Mouse (Mus musculus): ENCODE measurements around the gene Sdc4.

Gene Sdc4

DNA sequence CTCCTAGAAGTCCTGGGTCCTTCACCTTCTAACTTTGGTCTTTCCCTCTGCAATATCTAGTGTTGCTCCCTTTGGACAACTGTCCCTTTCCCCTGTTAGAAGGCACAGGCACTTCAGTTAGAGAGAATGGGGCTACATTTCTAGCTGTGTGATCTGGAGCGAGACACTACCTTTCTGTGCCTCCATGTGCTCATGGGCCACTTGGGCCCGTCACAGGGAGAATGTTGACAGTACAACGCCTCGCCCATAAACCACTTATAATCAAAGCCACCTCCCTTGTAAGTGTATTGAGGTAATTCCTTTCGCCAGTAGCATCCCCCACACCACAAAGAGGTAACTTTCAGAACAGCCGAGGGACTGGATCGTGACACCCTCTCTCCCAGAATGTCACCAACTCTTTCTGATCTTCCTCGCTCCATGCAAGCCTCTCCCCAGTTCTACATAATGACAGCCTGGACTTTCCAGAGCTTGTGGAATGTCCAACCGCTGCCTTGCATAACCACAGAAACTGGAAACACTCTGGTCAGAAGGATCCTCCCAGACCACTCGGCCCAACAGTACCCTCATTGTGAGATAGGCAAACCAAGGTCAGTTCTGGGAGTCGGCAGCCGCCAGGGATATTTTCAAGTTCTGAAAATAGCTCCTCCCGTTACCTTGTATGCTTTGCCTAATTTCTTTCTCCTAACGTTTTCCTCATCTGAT, 5.8 kb upstream of the Sdc4 start:
- no peak for DNase-seq (ENCODE audit: low spot score in 2 of 2)

DNA sequence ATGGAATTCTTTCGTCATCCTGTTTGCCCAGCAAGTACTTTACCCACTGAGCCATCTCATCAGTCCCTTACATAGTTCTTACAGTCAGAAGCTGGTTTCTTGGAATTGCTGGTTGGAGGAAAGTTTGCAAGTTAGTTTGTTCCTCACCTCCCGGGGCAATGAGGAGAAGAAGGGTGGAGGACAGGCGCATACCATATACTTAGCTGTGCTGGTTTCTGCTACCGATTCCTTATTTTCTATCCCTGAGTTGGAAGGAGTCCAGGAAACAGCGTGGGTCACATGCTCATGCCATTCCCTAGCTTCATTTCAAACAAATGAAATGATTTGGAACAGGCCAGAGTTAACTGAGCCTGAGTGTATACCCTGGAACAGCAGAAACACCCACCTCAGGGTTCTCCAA, 5.2 kb upstream of the Sdc4 start:
- DNase-seq (ENCODE audit: low spot score in 2 of 2), result no peak

DNA sequence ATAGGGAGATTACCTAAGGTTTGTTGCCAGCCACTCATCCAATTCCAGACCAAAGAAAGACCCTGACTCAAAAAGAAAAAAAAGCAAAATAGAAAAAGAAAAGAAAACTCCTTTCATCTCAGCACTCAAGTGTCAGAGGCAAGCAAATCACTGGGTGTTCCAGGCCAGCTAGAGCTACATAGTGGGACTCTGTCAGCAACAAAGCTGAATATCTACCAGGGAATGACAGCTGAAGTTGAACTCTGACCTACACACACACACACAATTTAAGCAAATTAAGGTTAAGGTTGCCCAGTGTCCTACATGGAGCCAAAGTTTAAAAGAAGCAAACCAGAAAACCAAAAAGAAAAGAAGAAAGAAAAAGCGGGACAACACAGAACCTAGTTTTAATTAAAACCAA, 4.5 kb upstream of the Sdc4 start:
- no peak for DNase-seq (ENCODE audit: low spot score in 2 of 2)

DNA sequence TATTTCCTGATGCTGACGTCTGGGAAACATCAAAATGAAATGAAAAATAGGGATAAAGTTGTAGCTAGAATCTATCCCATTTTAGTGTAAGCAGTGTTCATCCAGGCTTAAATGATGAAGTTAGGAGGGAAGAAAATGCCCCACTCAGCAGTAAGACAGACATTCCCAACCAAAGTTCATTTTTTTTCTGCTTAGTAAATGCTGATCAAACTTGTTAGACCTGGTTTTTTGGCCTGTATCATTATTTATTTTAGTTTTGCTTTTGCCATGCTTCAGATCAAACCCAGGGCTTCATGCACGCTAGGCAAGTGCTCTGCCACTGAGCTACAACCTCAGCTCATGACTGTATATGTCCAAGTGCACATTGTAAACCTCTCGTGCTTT, 2.4 kb upstream of the Sdc4 start:
- DNase-seq (ENCODE audit: low spot score in 2 of 2), result no peak

DNA sequence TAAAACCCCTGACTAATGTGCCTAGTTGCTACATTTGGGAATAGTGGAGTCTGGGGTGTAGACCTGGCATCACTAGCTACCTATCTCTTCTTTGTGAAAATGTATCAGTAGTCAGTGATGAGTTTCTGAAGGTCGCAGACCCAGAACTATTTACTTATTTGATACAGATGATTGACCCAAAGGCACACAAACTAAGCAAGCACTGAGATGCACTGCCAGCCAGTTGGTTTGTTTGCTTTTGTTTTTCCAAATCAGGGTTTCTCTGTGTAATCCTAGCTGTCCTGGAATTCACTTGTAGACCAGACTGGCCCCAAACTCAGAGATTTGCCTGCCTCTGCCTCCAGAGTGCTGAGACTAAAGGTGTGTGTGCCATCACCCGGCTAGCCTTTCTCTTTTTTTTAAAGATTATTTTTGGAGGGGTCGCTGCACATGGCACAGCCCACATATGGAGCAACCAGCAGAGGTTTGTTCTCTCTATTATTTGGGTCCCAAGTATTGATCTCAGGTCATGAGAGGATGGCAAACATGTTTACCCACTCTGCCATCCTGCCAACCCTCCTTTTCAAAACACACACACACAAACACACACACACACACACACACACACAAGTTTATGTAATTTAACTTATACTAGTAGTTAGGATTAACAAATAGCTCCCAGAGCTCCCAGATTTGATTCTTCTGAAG, 1.9 kb upstream of the Sdc4 start:
- DNase-seq (ENCODE audit: low spot score in 2 of 2), result no peak

DNA sequence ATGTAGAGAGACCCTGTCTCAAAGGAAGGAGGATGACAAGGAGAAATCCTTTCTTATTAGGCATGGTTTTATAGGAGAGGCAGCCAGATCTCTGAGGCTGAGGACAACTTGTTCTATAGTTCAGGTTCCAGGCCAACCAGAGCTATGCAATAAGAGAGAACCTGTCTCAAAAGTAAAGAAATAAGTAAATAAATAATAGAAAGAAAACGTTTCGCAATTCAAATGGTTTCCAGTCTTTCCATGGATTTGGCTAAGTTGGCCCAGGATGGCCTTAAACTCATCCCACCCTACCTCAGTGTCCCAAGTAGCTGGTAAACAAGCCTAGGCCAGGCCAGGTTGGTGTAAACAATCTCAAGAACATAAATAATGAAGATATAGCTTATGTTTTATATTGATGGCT, 1.0 kb upstream of the Sdc4 start:
- DNase-seq (ENCODE audit: low spot score in 2 of 2), result no peak

DNA sequence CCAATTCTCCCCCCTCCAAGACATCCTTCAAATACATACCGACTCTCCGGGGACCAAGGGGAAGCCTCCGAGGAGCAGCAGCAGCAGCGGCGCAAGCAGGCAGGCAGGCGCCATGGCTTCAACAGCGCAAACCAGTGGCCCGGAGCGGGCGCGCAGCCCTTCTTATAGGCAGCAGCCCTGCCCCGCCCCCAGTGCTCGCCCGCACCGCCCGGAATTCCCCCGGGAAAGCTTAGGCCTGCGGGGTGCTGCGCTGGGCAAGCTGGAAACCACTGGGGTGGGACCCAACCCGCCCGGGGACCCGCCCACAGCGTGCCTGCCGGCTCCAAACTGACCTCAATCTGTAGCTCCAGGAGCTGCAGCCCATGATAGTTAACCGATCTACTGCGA, 643 bp downstream of the Sdc4 start:
- peak; percentile 78 for DNase-seq (ENCODE audit: low spot score in 2 of 2)

DNA sequence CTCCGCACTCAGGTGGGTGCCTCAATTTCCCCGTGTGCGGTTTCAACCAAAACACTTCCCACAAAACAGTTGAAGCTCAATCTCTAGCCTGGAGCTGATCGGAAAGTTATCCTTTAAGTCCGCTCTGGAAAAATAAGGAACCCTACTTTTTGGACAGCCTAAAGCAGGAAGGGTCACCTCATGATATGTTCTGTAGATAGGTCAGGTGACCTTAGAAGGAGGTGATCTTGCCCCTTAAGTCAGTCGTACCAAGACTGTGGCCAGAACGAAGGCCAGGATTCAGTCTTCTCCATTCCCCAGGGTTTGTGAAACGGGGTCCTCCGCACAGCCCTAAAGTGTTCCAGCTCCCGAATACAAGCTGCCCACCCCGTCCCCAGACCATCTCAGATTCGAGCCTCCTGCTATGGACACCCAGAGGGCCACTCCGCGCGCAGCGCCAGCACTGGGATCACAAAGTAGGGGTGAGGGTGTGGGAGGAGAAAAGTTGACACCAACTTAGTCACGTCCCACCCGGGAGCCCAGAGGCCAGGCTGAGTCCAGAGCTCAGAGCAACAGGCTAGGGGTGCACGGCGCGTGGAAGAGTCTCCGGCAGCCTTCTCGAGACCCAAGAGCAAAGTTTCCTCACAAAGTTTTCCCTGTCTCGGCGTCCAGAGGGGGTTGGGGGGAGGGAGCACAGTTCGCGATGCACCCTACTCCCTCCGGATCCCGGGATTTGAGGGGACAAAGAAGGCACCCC, 1.2 kb downstream of the Sdc4 start:
- DNase-seq (ENCODE audit: low spot score in 2 of 2), result no peak

DNA sequence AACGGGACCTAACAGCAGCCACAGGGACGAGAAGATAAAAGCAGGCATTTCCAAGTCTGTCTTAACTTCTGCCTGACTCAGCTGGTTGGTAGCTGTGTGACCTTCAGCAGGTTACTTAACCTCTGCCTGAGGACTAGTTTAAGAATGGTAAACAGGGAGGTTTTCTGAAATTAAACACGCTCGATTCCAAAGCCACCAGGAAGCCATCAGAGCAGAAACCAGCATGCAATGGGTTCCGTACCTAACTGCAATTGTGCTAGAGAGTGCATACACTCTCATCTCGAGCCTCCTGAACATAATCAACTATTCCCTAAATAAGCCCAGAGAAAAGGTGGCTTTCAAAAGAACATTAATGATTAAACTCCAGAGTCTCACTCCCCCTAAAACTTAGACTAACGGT, 2.0 kb downstream of the Sdc4 start:
- DNase-seq (ENCODE audit: low spot score in 2 of 2), result no peak

DNA sequence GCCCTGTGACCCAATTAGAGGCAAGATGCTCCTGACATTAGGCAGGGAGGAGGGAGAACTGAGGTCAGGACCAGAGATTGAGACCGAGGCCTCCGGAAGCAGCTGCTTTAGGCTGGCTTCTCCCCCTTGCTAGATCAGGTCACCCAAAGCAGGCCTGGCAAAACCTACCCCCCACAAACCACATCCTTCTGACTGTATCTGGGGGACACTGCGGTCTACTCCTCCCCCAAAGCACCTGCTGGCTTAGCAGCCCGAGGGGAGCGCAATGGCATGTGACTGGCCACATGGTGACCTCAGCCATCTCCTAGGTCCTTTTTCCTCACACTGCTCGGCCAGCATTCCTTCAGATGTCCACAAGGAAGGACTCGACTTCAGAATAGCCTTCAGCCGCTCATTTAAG, 2.5 kb downstream of the Sdc4 start:
- no peak for DNase-seq (ENCODE audit: low spot score in 2 of 2)

DNA sequence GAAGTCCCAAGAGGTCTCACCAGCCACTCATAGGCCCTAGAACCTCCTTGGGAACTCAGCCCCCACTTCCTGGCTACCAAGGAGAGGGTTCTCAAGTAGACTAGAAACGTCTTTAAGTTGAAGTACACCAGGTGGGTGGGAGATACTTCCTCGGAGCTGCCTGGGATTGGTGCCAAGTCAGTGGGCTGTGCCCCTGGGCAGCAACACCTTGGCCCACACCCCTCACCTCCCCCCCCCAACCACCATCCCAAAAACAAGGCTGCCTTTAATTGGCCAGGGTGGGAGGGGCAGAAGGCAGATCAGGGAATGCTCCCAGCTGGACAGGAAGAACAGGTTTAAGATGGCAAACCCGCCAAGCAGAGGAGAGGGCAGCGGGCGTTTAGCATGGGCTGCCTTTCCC, 3.4 kb downstream of the Sdc4 start:
- DNase-seq (ENCODE audit: low spot score in 2 of 2), result no peak

DNA sequence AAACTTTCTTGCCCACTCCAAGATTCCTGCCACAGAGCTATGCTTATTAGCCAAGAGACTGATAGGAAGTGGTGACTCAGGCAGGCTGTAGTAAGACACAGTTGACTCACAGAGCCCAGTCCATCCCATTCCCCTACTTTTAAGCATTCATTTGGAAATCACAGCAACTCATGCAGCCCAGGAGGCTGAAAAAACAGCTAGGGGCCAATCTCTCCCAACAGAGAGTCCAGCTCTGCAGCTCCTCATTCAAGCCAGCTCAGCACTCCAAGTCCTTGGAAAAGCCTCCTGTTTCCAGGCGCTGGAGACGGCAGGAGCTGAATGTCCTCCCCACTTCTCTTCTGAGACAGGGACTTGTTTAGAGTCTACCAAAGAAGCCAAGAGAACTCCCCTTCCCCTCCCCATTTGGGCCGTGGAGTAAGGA, 4.7 kb downstream of the Sdc4 start:
- DNase-seq (ENCODE audit: low spot score in 2 of 2), result peak; percentile 60 to 64

DNA sequence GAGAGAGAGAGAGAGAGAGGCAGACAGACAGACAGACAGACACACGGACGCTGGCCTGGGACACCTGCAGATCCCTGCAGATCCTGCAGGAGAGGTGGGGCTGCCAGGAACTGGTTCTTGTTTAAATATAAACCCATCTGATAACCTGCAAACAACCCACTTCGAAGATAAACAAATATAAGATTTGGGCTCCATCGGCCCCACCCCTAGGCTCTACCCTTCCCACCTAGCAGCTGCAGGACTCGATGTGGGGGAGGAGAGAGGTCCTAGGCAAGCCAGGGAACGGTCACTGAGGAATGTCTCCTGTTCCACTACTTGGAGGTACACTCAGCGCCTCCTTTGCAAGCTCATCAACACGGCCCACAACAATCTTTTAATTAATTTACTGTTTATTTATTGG, 5.4 kb downstream of the Sdc4 start:
- DNase-seq (ENCODE audit: low spot score in 2 of 2), result no peak

DNA sequence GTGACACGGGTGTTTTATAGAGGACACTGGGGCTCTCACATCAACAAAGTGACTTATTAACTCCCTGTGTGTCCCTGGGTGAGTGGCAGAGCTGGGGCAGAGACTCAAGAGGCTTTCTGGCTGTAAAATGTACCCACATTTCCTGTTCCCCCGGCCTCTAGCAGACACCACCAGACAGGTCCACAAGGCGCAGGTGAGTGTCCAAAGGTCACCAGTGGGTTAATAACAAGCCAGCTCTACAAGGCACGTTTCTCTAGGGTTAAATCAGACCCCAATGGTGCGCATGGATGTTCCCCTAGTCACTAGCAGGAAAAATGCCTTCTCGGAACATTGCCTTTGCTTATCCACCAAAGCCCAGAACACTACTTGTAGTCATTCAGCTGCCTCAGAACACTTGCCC, 6.0 kb downstream of the Sdc4 start:
- no peak for DNase-seq (ENCODE audit: low spot score in 2 of 2)

DNA sequence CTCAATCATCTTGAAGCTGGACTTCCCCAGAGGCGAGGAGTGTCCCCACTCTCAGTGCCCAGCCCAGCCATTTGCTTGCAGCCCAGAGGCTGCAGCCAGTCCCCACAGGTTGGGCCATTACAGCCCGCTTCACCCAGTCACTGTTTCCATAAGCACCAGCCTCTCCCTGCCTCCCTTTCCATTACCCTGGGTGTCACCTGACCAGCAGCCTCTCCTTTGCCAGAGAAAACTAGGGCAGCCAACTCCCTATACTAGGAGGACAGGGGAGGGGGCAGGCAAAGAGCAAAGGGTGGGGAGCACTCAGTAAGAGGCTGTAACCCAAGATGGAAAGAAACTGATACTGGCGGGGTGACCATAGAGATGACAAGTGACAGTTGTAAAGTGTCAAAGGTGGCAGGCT, 6.7 kb downstream of the Sdc4 start:
- no peak for DNase-seq (ENCODE audit: low spot score in 2 of 2)

DNA sequence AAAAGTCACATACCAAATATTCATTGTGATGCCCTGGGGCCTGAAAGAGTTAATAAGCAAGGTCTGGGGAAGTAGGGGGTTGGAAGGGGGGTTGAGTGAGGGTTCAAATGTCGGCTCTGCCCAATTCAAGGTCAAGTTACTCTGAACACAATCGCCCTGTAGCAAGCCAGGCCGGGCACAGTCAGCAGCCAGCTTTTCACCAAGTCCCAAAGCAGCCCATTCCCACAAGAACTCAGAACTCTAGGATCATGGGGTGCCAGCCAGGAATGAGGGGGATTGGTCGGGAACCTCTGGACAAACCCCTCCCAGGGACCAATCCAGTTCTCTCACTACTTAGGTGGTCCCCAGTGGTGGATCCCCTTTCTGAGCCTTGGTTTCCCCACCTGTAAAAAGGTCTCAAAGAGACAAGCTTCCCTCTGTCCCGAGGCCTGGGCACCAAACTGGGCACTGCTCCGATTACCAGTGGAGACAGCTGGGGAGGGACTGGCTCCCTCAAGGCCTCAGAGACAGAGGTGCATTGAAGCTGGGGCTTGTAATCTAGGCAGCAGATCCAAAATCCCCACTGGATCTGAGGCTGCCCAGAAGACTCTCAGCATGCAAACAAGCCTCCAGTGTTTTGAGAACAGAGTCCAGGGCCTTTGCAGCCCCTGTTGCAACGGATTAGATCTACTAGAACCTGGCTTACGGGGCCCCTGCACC, 7.3 kb downstream of the Sdc4 start:
- DNase-seq (ENCODE audit: low spot score in 2 of 2), result peak; percentile 53 to 69

DNA sequence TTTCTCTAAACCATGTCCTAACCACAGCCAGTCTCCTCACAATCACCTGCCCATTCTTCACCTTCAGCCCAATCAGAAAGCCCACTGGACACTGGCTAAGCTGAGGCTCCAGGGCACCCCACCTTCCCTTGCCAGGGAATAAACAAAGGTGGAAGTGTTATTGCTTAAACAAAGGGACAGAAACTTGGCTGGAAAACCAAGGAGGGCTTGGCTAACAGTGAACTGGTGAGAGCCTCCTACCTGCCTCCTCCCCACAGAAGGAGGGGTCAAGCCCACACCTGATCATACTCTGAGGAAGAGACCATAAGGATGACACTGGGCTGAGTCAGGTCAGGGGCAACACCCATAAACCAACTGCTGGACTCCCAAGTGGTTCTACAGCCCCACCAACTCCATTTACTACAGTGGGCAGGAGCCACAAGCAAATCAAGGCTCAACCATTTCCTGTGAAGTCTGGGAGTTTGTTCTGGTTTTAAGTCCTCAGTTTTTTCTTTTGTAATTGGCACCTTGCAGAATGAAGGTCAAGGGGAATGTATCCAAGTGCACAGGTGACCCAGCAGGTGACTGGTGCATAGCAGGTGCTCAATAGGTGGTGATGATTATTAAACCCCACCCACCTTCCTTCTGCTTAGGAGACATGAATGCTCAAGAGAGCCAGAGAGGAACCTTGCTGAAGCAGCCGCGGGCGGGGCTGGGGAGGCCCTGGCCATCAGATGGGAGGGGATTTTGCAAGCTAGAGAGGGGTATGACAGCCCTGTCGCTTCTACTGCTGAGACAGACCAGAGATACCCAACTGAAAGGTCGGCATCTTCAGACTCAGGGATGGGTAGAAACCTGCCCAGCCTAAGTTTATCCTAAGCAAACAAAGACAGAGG, 8.2 kb downstream of the Sdc4 start:
- no peak for DNase-seq (ENCODE audit: low spot score in 2 of 2)

DNA sequence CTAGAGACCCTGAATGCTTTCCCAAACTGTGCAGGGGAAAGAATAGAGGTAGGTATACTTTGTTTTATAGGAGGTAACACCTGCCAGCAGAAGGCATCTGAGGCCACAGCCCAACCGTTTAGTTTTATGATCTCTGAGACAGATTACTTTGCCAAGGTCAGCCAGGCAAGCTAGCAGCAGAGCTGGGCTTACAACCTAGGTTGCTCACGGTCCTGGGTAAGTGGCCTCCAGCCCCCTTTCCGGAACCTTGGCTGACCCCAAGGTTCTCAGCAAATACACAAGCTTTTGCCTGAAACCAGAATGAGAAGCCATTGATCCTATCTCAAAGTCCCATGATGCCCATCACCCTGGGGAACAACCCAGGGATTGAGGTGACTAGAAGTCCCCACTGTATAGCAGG, 9.0 kb downstream of the Sdc4 start:
- DNase-seq (ENCODE audit: low spot score in 2 of 2), result no peak

DNA sequence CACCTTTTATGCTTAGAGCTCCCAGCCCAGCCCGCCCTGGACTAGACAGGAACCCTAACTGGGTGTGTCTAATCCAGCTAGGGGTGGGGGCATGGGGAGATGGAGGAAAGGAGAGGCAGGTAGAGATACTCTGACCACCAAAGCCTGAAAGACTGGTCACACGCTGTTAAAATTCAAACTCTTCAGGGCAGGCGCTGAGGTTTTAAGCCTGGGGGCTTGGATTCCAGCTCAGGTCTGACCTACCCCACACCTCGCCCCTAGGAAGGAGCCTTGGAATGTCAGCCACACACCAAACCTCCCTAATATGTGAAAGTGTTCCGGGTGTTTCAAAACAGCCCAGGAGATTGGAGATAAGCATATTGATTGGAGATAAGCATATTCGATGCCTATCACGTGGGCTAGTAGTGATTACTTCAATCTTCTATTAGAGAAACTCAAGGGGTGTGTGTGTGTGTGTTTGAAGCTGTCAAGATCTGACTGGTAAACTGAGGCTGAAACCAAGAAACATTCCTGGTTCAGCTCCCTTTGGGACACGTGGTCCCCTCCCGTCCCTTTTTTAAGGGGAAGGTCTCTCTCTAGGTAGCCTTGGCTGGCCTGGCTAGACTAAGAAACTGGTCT, 10.3 kb downstream of the Sdc4 start:
- no peak for DNase-seq (ENCODE audit: low spot score in 2 of 2)

DNA sequence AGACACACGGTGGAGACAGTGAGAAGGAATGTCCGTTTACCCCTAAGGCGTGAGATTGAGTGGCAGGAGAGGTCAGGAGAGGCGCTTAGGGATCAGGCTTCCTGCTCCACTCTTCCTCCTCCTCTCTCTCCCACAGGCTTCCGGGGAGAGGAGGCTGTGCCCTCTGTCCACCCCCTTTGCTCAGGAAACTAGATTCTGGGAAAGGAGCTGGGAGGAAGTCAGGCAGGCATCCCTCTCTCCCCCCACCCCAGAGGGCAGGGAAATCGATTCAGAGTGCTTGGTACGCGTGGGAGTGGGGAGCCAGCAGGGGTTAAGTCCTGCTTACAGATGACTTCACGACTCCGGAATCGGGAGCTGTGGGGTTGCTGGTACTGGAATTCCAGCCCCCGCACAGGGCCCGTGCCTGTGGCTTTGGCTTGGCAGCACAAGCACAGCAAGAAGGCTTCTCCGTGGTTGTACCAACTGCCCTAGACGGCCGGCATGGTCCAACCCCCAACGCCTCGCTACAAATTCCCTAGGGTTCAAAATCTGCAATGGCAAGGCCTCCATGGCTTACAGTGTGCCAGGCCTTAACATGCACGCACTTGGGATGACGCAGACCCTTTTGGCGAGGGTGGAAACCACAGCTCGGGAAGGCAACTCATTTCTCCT, 11.0 kb downstream of the Sdc4 start:
- DNase-seq (ENCODE audit: low spot score in 2 of 2), result no peak
